Mouse (Mus musculus): Measurements from ENCODE around the gene Slco2a1.
A peak's percentile ranks its signal among the peaks of the same experiment; 100 is the strongest.

The Slco2a1 gene

GRCm38 (mm10) chr9:102985111-102985510 lies 3.4 kb upstream of the Slco2a1 start:
- no peak for DNase-seq (ENCODE audit: low spot score)

- no peak for DNase-seq (ENCODE audit: low spot score)
Measured at GRCm38 (mm10) chr9:102985939-102986338, 2.6 kb upstream of the Slco2a1 start.

- no peak for DNase-seq (ENCODE audit: low spot score)
Measured at GRCm38 (mm10) chr9:102990306-102991133, 2.0 kb downstream of the Slco2a1 start.

GRCm38 (mm10) chr9:102991134-102991406 lies 2.6 kb downstream of the Slco2a1 start:
- no peak for DNase-seq (ENCODE audit: low spot score)

- DNase-seq (ENCODE audit: low spot score), result peak; percentile 36
Measured at GRCm38 (mm10) chr9:102992877-102993276, 4.4 kb downstream of the Slco2a1 start.

GRCm38 (mm10) chr9:102993764-102994163 lies 5.3 kb downstream of the Slco2a1 start:
- DNase-seq (ENCODE audit: low spot score), result no peak

GRCm38 (mm10) chr9:102995800-102996635 lies 7.5 kb downstream of the Slco2a1 start:
- no peak for DNase-seq (ENCODE audit: low spot score)

GRCm38 (mm10) chr9:103000384-103000783 lies 11.9 kb downstream of the Slco2a1 start:
- no peak for DNase-seq (ENCODE audit: low spot score)

- no peak for DNase-seq (ENCODE audit: low spot score)
Measured at GRCm38 (mm10) chr9:103004343-103004742, 15.8 kb downstream of the Slco2a1 start.

- peak; percentile 52 for DNase-seq (ENCODE audit: low spot score)
Measured at GRCm38 (mm10) chr9:103007699-103008078, 19.2 kb downstream of the Slco2a1 start.

- peak; percentile 33 for DNase-seq (ENCODE audit: low spot score)
Measured at GRCm38 (mm10) chr9:103008079-103008855, 19.8 kb downstream of the Slco2a1 start.

GRCm38 (mm10) chr9:103010161-103010560 lies 21.6 kb downstream of the Slco2a1 start:
- no peak for DNase-seq (ENCODE audit: low spot score)

- peak; percentile 38 for DNase-seq (ENCODE audit: low spot score)
Measured at GRCm38 (mm10) chr9:103013366-103013765, 24.9 kb downstream of the Slco2a1 start.

- DNase-seq (ENCODE audit: low spot score), result no peak
Measured at GRCm38 (mm10) chr9:103014686-103015085, 26.2 kb downstream of the Slco2a1 start.

- no peak for DNase-seq (ENCODE audit: low spot score)
Measured at GRCm38 (mm10) chr9:103024116-103024515, 35.6 kb downstream of the Slco2a1 start.

GRCm38 (mm10) chr9:103027150-103027889 lies 38.8 kb downstream of the Slco2a1 start:
- DNase-seq (ENCODE audit: low spot score), result no peak

GRCm38 (mm10) chr9:103029012-103029411 lies 40.5 kb downstream of the Slco2a1 start:
- no peak for DNase-seq (ENCODE audit: low spot score)

GRCm38 (mm10) chr9:103030041-103030440 lies 41.5 kb downstream of the Slco2a1 start:
- no peak for DNase-seq (ENCODE audit: low spot score)

- DNase-seq (ENCODE audit: low spot score), result no peak
Measured at GRCm38 (mm10) chr9:103031211-103031610, 42.7 kb downstream of the Slco2a1 start.

GRCm38 (mm10) chr9:103032193-103032592 lies 43.7 kb downstream of the Slco2a1 start:
- DNase-seq (ENCODE audit: low spot score), result peak; percentile 21

GRCm38 (mm10) chr9:103033381-103033780 lies 44.9 kb downstream of the Slco2a1 start:
- no peak for DNase-seq (ENCODE audit: low spot score)

GRCm38 (mm10) chr9:103036971-103037391 lies 48.5 kb downstream of the Slco2a1 start:
- DNase-seq (ENCODE audit: low spot score), result no peak
